Mouse (Mus musculus): ENCODE results near the gene Senp1. TPM values are rescaled to one million over a fixed set of nuclear protein-coding genes. Genes with fewer than 3 reads are reported as not detected.

Gene Senp1
- polyA plus RNA-seq, 1 experiment from 2014 or later = 17.1 TPM

DNA sequence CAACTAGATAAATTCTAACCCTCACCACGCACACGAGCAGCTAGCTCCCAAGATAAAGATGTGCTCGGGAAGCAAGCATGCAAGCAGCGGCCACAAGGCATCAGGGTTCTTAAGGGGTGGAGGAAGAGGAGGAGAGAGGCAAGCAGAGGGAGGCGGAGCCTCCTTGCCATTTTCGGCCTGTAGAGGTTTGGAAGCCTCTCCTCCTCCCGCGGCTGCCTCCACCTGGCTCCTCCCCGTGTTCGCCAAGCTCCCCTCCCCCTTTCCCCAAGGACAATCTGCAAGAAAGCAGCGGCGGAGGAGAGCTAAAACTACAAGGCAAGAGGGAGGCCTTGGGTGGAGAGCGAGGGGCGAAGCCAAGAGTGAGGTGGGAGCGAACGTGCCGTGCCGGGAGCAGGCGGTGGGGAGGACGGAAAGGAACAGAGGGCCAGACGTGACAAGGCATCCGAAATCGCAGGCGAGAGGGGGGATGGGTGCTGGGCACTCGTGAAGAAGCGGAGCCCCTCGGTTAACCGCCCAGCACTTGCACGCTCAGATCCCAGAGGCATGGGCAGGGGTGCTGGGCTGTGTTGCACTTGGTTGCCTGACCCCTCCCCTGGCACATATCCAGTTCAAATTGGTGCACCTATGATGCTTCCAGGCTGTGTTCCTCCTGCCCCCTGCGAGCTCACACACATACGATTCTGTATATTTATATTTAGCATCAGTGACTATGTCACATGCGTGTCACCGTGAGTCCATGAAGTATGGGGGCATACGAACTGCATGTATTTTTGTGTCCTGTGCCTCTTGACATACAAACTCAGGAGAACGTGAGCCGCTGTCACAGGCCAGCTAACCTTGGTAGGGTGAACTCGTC lies 15.0 kb upstream of the Senp1 start:
- no peaks in the 10 kb centered on the region for H3K9me3 ChIP-seq (replicated peaks; ENCODE audit: low read length)
- H3K36me3 ChIP-seq (ENCODE audit: insufficient read depth, low read length) = 0 out of 2 replicates have a peak, but pooled peaks cover 2% of the 10 kb centered on the region
- peaks cover 7% of the 10 kb centered on the region; the same call in 1 of the 2 replicates for H3K4me1 ChIP-seq (replicated peaks; ENCODE audit: insufficient read depth, low read length)
- peak; percentile 95 for DNase-seq (ENCODE audit: low spot score)
- H3K4me3 ChIP-seq (replicated peaks; ENCODE audit: low read depth, low read length) = peak overlapping the region; percentile 66
- H3K4me2 ChIP-seq (ENCODE audit: low read length) = peak overlapping the region; percentile 67
- H3K27me3 ChIP-seq (ENCODE audit: insufficient read depth, low read length) = no peaks in the 10 kb centered on the region
- peak overlapping the region; percentile 82 for H3K27ac ChIP-seq
- H3K9ac ChIP-seq (ENCODE audit: low read depth, low read length) = peak overlapping the region; percentile 84
- ATAC-seq (replicated peaks; ENCODE audit: low FRiP score, low read depth) = peak; percentile 88
- WGBS = 1% methylated on average over 35 of the region's 37 CpGs
- TF ChIP-seq CTCF (IDR thresholded peaks at IDR 0.05; ENCODE audit: low read depth) = peak; percentile 24; the same call in 1 of the 2 replicates

GRCm38 (mm10) chr15:98107703-98108296 lies 14.3 kb upstream of the Senp1 start:
- Histone ChIP-seq H3K9me3 (replicated peaks; ENCODE audit: low read length) (no peaks in the 10 kb centered on the region), H3K9ac (ENCODE audit: low read depth, low read length) (peak overlapping the region; percentile 84), H3K36me3 (ENCODE audit: insufficient read depth, low read length) (0 out of 2 replicates have a peak, but pooled peaks cover 2% of the 10 kb centered on the region), H3K4me3 (replicated peaks; ENCODE audit: low read depth, low read length) (peak overlapping the region; percentile 66), H3K4me1 (replicated peaks; ENCODE audit: insufficient read depth, low read length) (peaks cover 7% of the 10 kb centered on the region; the same call in 1 of the 2 replicates), H3K27ac (peak overlapping the region; percentile 82; the same call in 1 of the 2 replicates), H3K4me2 (ENCODE audit: low read length) (peak overlapping the region; percentile 67), H3K27me3 (ENCODE audit: insufficient read depth, low read length) (no peaks in the 10 kb centered on the region)
- TF ChIP-seq CTCF (IDR thresholded peaks at IDR 0.05; ENCODE audit: low read depth) = no peak
- ATAC-seq (replicated peaks; ENCODE audit: low FRiP score, low read depth) (0 out of 2 replicates have a peak, but pooled peaks have one; percentile 12), DNase-seq (ENCODE audit: low spot score) (no peak)
- 39% methylated on average over 11 of the region's 11 CpGs for WGBS

DNA sequence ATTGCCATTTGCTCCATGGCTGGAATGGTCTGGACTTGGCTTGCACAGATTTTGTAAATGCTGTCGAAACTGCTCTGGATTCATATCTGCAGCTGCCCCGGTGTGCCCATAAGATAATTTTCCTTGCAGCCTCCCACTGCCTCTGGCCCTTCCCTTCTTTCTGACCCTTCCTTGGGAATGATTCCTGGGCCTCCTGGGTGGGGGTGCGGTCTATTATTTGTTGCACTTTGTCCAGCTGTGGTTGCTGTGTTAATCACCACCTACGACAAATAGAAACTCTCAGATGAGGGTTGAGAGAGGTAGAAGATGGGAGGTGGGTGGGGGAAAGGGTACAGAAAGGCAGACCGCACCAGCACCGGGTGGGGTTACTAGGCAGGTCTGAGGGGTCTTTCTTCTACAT lies 13.7 kb upstream of the Senp1 start:
- TF ChIP-seq CTCF (IDR thresholded peaks at IDR 0.05; ENCODE audit: low read depth) = no peak
- H3K9ac ChIP-seq (ENCODE audit: low read depth, low read length) = no peak overlapping the region
- H3K27ac ChIP-seq = no peak overlapping the region
- DNase-seq (ENCODE audit: low spot score) (no peak), ATAC-seq (replicated peaks; ENCODE audit: low FRiP score, low read depth) (no peak)
- no peaks in the 10 kb centered on the region for H3K9me3 ChIP-seq (replicated peaks; ENCODE audit: low read length)
- H3K4me1 ChIP-seq (replicated peaks; ENCODE audit: insufficient read depth, low read length) = peaks cover 7% of the 10 kb centered on the region; the same call in 1 of the 2 replicates
- no peak overlapping the region for H3K4me2 ChIP-seq (ENCODE audit: low read length)
- H3K27me3 ChIP-seq (ENCODE audit: insufficient read depth, low read length) = no peaks in the 10 kb centered on the region
- 0 out of 2 replicates have a peak, but pooled peaks cover under 1% of the 10 kb centered on the region for H3K36me3 ChIP-seq (ENCODE audit: insufficient read depth, low read length)
- 78% methylated on average over 6 of the region's 6 CpGs for WGBS
- no peak overlapping the region for H3K4me3 ChIP-seq (replicated peaks; ENCODE audit: low read depth, low read length)

DNA sequence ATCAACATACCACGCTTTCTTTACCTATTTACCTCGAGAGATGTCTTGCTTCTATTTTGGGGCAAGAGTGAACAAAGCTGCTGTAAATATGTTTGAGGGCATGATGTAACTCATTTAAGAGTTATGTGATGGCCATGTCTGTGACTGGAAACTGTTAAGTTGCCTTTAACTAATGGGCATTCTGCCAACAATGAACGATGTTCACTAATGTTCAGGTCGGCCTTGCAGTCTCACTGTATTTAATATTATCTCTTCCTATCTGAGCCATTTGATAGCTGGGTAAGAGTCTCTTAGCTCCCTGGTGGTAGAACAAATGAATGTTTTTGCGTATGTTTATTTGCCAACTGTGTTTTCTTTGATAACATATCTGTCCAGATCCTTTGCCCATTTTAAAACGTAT lies 13.0 kb upstream of the Senp1 start:
- WGBS = 69% methylated on average over 6 of the region's 6 CpGs
- H3K27ac ChIP-seq = no peak overlapping the region
- ATAC-seq (replicated peaks; ENCODE audit: low FRiP score, low read depth) (no peak), DNase-seq (ENCODE audit: low spot score) (no peak)
- no peaks in the 10 kb centered on the region for H3K9me3 ChIP-seq (replicated peaks; ENCODE audit: low read length)
- no peak for TF ChIP-seq CTCF (IDR thresholded peaks at IDR 0.05; ENCODE audit: low read depth)
- H3K9ac ChIP-seq (ENCODE audit: low read depth, low read length) = no peak overlapping the region
- peaks cover 7% of the 10 kb centered on the region; the same call in 1 of the 2 replicates for H3K4me1 ChIP-seq (replicated peaks; ENCODE audit: insufficient read depth, low read length)
- no peak overlapping the region for H3K4me3 ChIP-seq (replicated peaks; ENCODE audit: low read depth, low read length)
- H3K27me3 ChIP-seq (ENCODE audit: insufficient read depth, low read length) = no peaks in the 10 kb centered on the region
- no peak overlapping the region for H3K4me2 ChIP-seq (ENCODE audit: low read length)
- H3K36me3 ChIP-seq (ENCODE audit: insufficient read depth, low read length) = no peaks in the 10 kb centered on the region

DNA sequence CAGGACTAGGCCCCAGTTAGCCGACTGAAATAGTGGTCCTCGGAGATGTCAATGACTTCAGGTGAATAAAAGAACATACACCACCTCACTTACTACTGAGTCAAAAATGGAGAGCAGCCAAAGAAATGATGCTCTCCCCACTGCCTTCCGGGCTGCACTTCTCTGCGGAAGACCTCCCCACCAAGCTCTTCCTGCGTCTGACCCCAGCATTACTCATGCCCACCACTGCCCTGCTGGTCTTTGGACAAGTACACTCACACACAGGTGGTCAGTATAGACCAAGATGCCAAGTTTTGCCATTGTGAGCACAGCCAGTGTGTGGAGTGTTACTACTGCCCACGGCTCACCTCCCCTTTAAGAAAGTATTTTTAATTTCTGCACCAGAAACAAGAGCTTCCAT lies 8.9 kb upstream of the Senp1 start:
- H3K27ac ChIP-seq = no peak overlapping the region
- 88% methylated on average over 6 of the region's 6 CpGs for WGBS

GRCm38 (mm10) chr15:98098519-98098918 lies 5.0 kb upstream of the Senp1 start:
- no peak for ATAC-seq (replicated peaks; ENCODE audit: low FRiP score, low read depth)
- Histone ChIP-seq H3K4me2 (ENCODE audit: low read length) (no peak overlapping the region), H3K9me3 (replicated peaks; ENCODE audit: low read length) (no peaks in the 10 kb centered on the region), H3K9ac (ENCODE audit: low read depth, low read length) (no peak overlapping the region), H3K27ac (no peak overlapping the region), H3K27me3 (ENCODE audit: insufficient read depth, low read length) (no peaks in the 10 kb centered on the region), H3K4me3 (replicated peaks; ENCODE audit: low read depth, low read length) (no peak overlapping the region), H3K4me1 (replicated peaks; ENCODE audit: insufficient read depth, low read length) (peaks cover 5% of the 10 kb centered on the region; the same call in 1 of the 2 replicates), H3K36me3 (ENCODE audit: insufficient read depth, low read length) (no peaks in the 10 kb centered on the region)
- TF ChIP-seq CTCF (IDR thresholded peaks at IDR 0.05; ENCODE audit: low read depth) = no peak
- DNase-seq (ENCODE audit: low spot score) = no peak
- WGBS = 84% methylated on average over 9 of the region's 9 CpGs

More for the DNA sequence above, 8.9 kb upstream of the Senp1 start:
- DNase-seq (ENCODE audit: low spot score) (no peak), ATAC-seq (replicated peaks; ENCODE audit: low FRiP score, low read depth) (no peak)
- H3K36me3 ChIP-seq (ENCODE audit: insufficient read depth, low read length) = no peaks in the 10 kb centered on the region
- H3K4me3 ChIP-seq (replicated peaks; ENCODE audit: low read depth, low read length) = no peak overlapping the region
- H3K9ac ChIP-seq (ENCODE audit: low read depth, low read length) = no peak overlapping the region
- no peaks in the 10 kb centered on the region for H3K27me3 ChIP-seq (ENCODE audit: insufficient read depth, low read length)
- H3K4me1 ChIP-seq (replicated peaks; ENCODE audit: insufficient read depth, low read length) = no peaks in the 10 kb centered on the region
- H3K4me2 ChIP-seq (ENCODE audit: low read length) = no peak overlapping the region
- TF ChIP-seq CTCF (IDR thresholded peaks at IDR 0.05; ENCODE audit: low read depth) = no peak
- H3K9me3 ChIP-seq (replicated peaks; ENCODE audit: low read length) = no peaks in the 10 kb centered on the region
